9 mouse cellular contexts compared by ENCODE assay signal in the genomic region with DNA sequence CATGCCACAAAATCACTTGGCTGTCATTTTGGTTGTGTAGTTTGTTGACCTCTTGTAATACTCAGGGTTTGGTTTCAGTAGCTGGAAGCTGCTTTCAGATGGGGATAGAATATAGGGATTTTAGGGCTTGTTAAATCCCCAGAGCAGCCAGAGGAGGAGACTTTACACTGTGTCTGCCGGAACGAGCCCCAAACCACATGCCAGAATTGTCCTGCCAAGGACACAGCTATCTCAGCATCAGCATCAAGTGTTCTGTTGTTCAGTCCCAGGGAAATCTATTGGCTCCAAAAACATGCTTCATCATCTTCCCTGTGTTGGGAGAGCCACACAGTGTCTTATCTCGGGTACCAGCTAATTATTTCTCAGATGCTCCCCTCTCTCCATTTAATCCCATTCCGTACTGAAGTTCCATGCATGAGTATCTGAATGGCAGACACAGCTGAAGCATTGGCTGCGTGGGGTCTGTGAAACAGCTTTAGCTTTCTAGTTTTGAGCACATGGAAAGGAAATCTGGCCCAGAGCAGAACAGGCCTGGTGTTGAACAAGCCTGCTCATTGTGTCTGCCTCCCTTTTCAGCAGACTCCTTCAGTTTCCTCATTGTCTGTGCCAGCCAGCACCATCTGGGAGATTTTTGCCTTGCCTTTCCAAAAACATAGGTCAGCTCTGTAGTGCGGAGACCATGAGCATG.
A peak's percentile ranks its signal among the peaks of the same experiment; 100 is the strongest.
DNase-seq lines count a peak whose midpoint lies in the region; ATAC-seq lines count a peak whose summit lies in the region.
"Had no signal": no experiment of that assay in that cellular context is flagged by ENCODE, and none has a peak within 500 bp of the region (broad histone marks: within the 10 kb centered on the region; RNA-seq: fewer than 3 reads in every experiment).

No protein-coding gene starts in this region.

- no peak overlapping the region for H3K9ac ChIP-seq in kidney, embryonic 15.5 days
- H3K9ac ChIP-seq in embryonic facial prominence, embryonic 15.5 days, result no peak overlapping the region
- no peak overlapping the region for H3K9ac ChIP-seq in stomach, embryonic 16.5 days (ENCODE audit: low read length)
- H3K9ac ChIP-seq: stomach, embryonic 15.5 days had no signal

- ATAC-seq in kidney, embryonic 15.5 days (replicated peaks; ENCODE audit: low FRiP score), result peak; percentile 33; the same call in 1 of the 2 replicates
- peak; percentile 73 for ATAC-seq in embryonic facial prominence, embryonic 15.5 days (ENCODE audit: insufficient number of reproducible peaks, low FRiP score, low TSS enrichment, low read depth)
- ATAC-seq in stomach, embryonic 16.5 days (ENCODE audit: insufficient read depth, low FRiP score), result peak; percentile 72

- H3K4me2 ChIP-seq in kidney, embryonic 15.5 days, result no peak overlapping the region
- H3K4me2 ChIP-seq in embryonic facial prominence, embryonic 15.5 days (replicated peaks), result no peak overlapping the region
- no peak overlapping the region for H3K4me2 ChIP-seq in stomach, embryonic 16.5 days (ENCODE audit: low read depth, low read length)
- H3K4me2 ChIP-seq: stomach, embryonic 15.5 days had no signal

- 64% methylated on average over 6 of the region's 6 CpGs for WGBS in kidney, embryonic 15.5 days
- WGBS in embryonic facial prominence, embryonic 15.5 days, result 15% methylated on average over 6 of the region's 6 CpGs
- 58% methylated on average over 6 of the region's 6 CpGs for WGBS in stomach, embryonic 16.5 days

- H3K27ac ChIP-seq in kidney, embryonic 15.5 days, result 0 out of 2 replicates have a peak overlapping the region, but pooled peaks have one; percentile 18
- peak overlapping the region; percentile 63 for H3K27ac ChIP-seq in embryonic facial prominence, embryonic 15.5 days (replicated peaks)
- no peak overlapping the region for H3K27ac ChIP-seq in stomach, embryonic 16.5 days (ENCODE audit: low read length)
- H3K27ac ChIP-seq: stomach, embryonic 15.5 days had no signal

- no peaks in the 10 kb centered on the region for H3K9me3 ChIP-seq in kidney, embryonic 15.5 days (replicated peaks)
- H3K9me3 ChIP-seq in embryonic facial prominence, embryonic 15.5 days (replicated peaks), result no peaks in the 10 kb centered on the region
- H3K9me3 ChIP-seq in stomach, embryonic 16.5 days (replicated peaks; ENCODE audit: control insufficient read depth, low read length), result no peaks in the 10 kb centered on the region
- H3K9me3 ChIP-seq: stomach, embryonic 15.5 days had no signal

- H3K4me3 ChIP-seq in kidney, embryonic 15.5 days (replicated peaks), result no peak overlapping the region
- H3K4me3 ChIP-seq in embryonic facial prominence, embryonic 15.5 days (replicated peaks), result no peak overlapping the region
- H3K4me3 ChIP-seq in stomach, embryonic 16.5 days (replicated peaks; ENCODE audit: low read length), result no peak overlapping the region
- H3K4me3 ChIP-seq: stomach, embryonic 15.5 days had no signal

- H3K4me1 ChIP-seq in kidney, embryonic 15.5 days, result peaks cover 6% of the 10 kb centered on the region
- peaks cover 8% of the 10 kb centered on the region for H3K4me1 ChIP-seq in embryonic facial prominence, embryonic 15.5 days
- no peaks in the 10 kb centered on the region for H3K4me1 ChIP-seq in stomach, embryonic 16.5 days (ENCODE audit: control insufficient read depth, insufficient read depth, low read length)

- no peaks in the 10 kb centered on the region for H3K36me3 ChIP-seq in kidney, embryonic 15.5 days
- no peaks in the 10 kb centered on the region for H3K36me3 ChIP-seq in embryonic facial prominence, embryonic 15.5 days
- no peaks in the 10 kb centered on the region for H3K36me3 ChIP-seq in stomach, embryonic 16.5 days (ENCODE audit: control insufficient read depth, insufficient read depth, low read length)
- H3K36me3 ChIP-seq: stomach, embryonic 15.5 days had no signal

- no peaks in the 10 kb centered on the region for H3K27me3 ChIP-seq in kidney, embryonic 15.5 days
- H3K27me3 ChIP-seq in embryonic facial prominence, embryonic 15.5 days, result no peaks in the 10 kb centered on the region
- H3K27me3 ChIP-seq in stomach, embryonic 16.5 days (ENCODE audit: control insufficient read depth, insufficient read depth, low read length), result no peaks in the 10 kb centered on the region
- H3K27me3 ChIP-seq: stomach, embryonic 15.5 days had no signal

- DNase-seq in kidney, adult 18-20 months, result no peak
- DNase-seq in layer of hippocampus, adult 18-20 months (ENCODE audit: low spot score in 2 of 2), result peak; percentile 60 to 81
- peak; percentile 50 for DNase-seq in mesoderm, embryonic 11.5 days (ENCODE audit: low read depth, low spot score)
- DNase-seq in yolk sac, embryonic 10.5 days (ENCODE audit: low spot score), result no peak
- no peak for DNase-seq in spleen, postnatal 14 days (ENCODE audit: low spot score in 2 of 2)

Comparison
In these comparisons a context has a peak if more than half of its experiments do, and no peak if none do; other contexts are left out.
1. DNase-seq: peak in layer of hippocampus, adult 18-20 months (2 of 2) and mesoderm, embryonic 11.5 days (single experiment); none in kidney, adult 18-20 months (single experiment), yolk sac, embryonic 10.5 days (single experiment) and spleen, postnatal 14 days (0 of 2).
2. Peak in every context shown above with its lines, with median percentiles within 50 percentile points of each other: ATAC-seq.